ENCODE assay signal across 16 mouse cellular contexts in genomic region chr7:45519345-45520120, GRCm38 (mm10). TPM values are rescaled to one million over a fixed set of nuclear protein-coding genes. Genes with fewer than 3 reads are reported as not detected.
DNase-seq lines count a peak whose midpoint lies in the region; ATAC-seq and TF ChIP-seq lines count a peak whose summit lies in the region.
"Had no signal": no experiment of that assay in that cellular context is flagged by ENCODE, and none has a peak within 500 bp of the region (broad histone marks: within the 10 kb centered on the region; RNA-seq: fewer than 3 reads in every experiment).

No protein-coding gene starts in this region.

- no peaks in the 10 kb centered on the region for H3K27me3 ChIP-seq in liver, embryonic 11.5 days (replicated peaks; ENCODE audit: control insufficient read depth, insufficient read depth, low read length)
- H3K27me3 ChIP-seq: embryonic facial prominence, embryonic 12.5 days; forebrain, embryonic 13.5 days; hindbrain, embryonic 12.5 days had no signal

- ATAC-seq in liver, embryonic 11.5 days (replicated peaks; ENCODE audit: low FRiP score) = no peak
- ATAC-seq: forebrain, embryonic 13.5 days had no signal

- in situ Hi-C loops in ES-E14 (cut with MboI; ENCODE audit: low sequenced_read_pairs in 2 of 2, unreplicated experiment in 2 of 2) = no loop called here

- H3K4me1 ChIP-seq in ES-E14 (ENCODE audit: control insufficient read depth in 2 of 2, insufficient read depth in 2 of 2, low read length in 2 of 2, poor library complexity in 1 of 2) = peaks cover 5 to 35% of the 10 kb centered on the region in 2 experiments; a peak in 3 of 4 replicates
- peaks cover 53% of the 10 kb centered on the region for H3K4me1 ChIP-seq in liver, embryonic 11.5 days (replicated peaks; ENCODE audit: control insufficient read depth, insufficient read depth, low read length)

- H3K9ac ChIP-seq in ES-E14 (ENCODE audit: insufficient read depth, low read depth, low read length, poor library complexity, severe bottlenecking) = no peak overlapping the region
- no peak overlapping the region for H3K9ac ChIP-seq in liver, embryonic 11.5 days (ENCODE audit: low read depth, low read length)
- H3K9ac ChIP-seq: embryonic facial prominence, embryonic 12.5 days; forebrain, embryonic 13.5 days; hindbrain, embryonic 12.5 days had no signal

- 0 out of 2 replicates have a peak overlapping the region, but pooled peaks have one; percentile 2 for H3K4me2 ChIP-seq in liver, embryonic 11.5 days
- H3K4me2 ChIP-seq: embryonic facial prominence, embryonic 12.5 days; forebrain, embryonic 13.5 days; heart, embryonic 11.5 days; hindbrain, embryonic 12.5 days had no signal

- peak overlapping the region; percentile 35; the same call in 1 of the 2 replicates for H3K27ac ChIP-seq in ES-E14 (ENCODE audit: insufficient read depth, low read depth, low read length, poor library complexity, severe bottlenecking)
- H3K27ac ChIP-seq in liver, embryonic 11.5 days (ENCODE audit: low read depth, low read length) = no peak overlapping the region
- H3K27ac ChIP-seq: embryonic facial prominence, embryonic 12.5 days; forebrain, embryonic 13.5 days; hindbrain, embryonic 12.5 days had no signal

- H3K9me3 ChIP-seq in ES-E14 (ENCODE audit: control insufficient read depth, insufficient read depth, low read depth, low read length) = no peaks in the 10 kb centered on the region
- no peaks in the 10 kb centered on the region for H3K9me3 ChIP-seq in liver, embryonic 11.5 days (ENCODE audit: control insufficient read depth, low read length)
- H3K9me3 ChIP-seq: embryonic facial prominence, embryonic 12.5 days; forebrain, embryonic 13.5 days; hindbrain, embryonic 12.5 days had no signal

- DNase-seq in right cerebral cortex, postnatal 4 days = peak; percentile 29
- DNase-seq in right cerebral cortex, postnatal 10 days (ENCODE audit: low spot score in 2 of 2) = no peak
- no peak for DNase-seq in ES-E14 (ENCODE audit: low read depth, low spot score)
- DNase-seq in liver, embryonic 11.5 days (ENCODE audit: low spot score) = no peak
- DNase-seq in thymus, postnatal 36 days = peak; percentile 41 to 55
- DNase-seq in retina, postnatal 1 day = no peak
- no peak for DNase-seq in layer of hippocampus, postnatal 25 days (ENCODE audit: extremely low spot score in 1 of 2, low spot score in 1 of 2)
- DNase-seq: cerebellum, adult 9-11 months; kidney, adult 8-10 months had no signal

- no peak overlapping the region for H3K4me3 ChIP-seq in ES-E14 (ENCODE audit: insufficient read depth in 1 of 2, low read depth in 1 of 2, low read length in 2 of 2, poor library complexity in 1 of 2, severe bottlenecking in 1 of 2)
- no peak overlapping the region for H3K4me3 ChIP-seq in liver, embryonic 11.5 days (ENCODE audit: low read depth, low read length)
- H3K4me3 ChIP-seq: embryonic facial prominence, embryonic 12.5 days; forebrain, embryonic 13.5 days; hindbrain, embryonic 12.5 days; myocyte had no signal

- peaks cover 16% of the 10 kb centered on the region for H3K36me3 ChIP-seq in ES-E14 (ENCODE audit: control insufficient read depth, insufficient read depth, low read length, poor library complexity, severe bottlenecking)
- peaks cover 9% of the 10 kb centered on the region; the same call in 1 of the 2 replicates for H3K36me3 ChIP-seq in liver, embryonic 11.5 days (ENCODE audit: control insufficient read depth, insufficient read depth, low read length)

- WGBS in liver, embryonic 11.5 days = 74% methylated on average over 8 of the region's 8 CpGs

TF ChIP-seq in ES-E14, 5 proteins besides CTCF, POLR2A, EP300 and RAD21:
- TF ChIP-seq MAFK (IDR thresholded peaks at IDR 0.05; ENCODE audit: insufficient read depth, low read depth, low read length) = no peak
- TF ChIP-seq ZNF384 (IDR thresholded peaks at IDR 0.05; ENCODE audit: low read depth, low read length) = no peak
- TF ChIP-seq CHD2 (IDR thresholded peaks at IDR 0.05; ENCODE audit: low read depth, low read length) = no peak
- no peak for TF ChIP-seq ZC3H11A (IDR thresholded peaks at IDR 0.05; ENCODE audit: borderline replicate concordance, low read depth, low read length)
- TF ChIP-seq HCFC1 (IDR thresholded peaks at IDR 0.05; ENCODE audit: borderline replicate concordance, insufficient read depth, low read length) = peak; percentile 86

RNA-seq across cellular contexts. Expression of gene Ppp1r15a, which starts 6.5 kb away (rescaled TPM):
- 31.4 and 37.9 TPM in 2 replicates for total RNA-seq in ES-E14 (2012; rRNA removed)
- 61.6 and 62.0 TPM in 2 replicates for polyA plus RNA-seq in liver, embryonic 11.5 days (2014; fragmentation: Nextera tagmentation; extraction: Ambion mirVana)
- total RNA-seq in layer of hippocampus, postnatal 25 days (2021) = 10 to 100 TPM; 19.6 to 21.6 TPM

RNA-seq across cellular contexts. Expression of gene Plekha4, which starts 6.6 kb away (rescaled TPM):
- total RNA-seq in ES-E14 (2012; rRNA removed) = 17.8 and 20.2 TPM in 2 replicates
- polyA plus RNA-seq in liver, embryonic 11.5 days (2014; fragmentation: Nextera tagmentation; extraction: Ambion mirVana) = 0.64 and 0.89 TPM in 2 replicates
- under 1 TPM; 0.47 TPM for total RNA-seq in layer of hippocampus, postnatal 25 days (2021)

RNA-seq across cellular contexts. Expression of gene Nucb1, which starts 9.3 kb away (rescaled TPM):
- 131 and 178 TPM in 2 replicates for total RNA-seq in ES-E14 (2012; rRNA removed)
- polyA plus RNA-seq in liver, embryonic 11.5 days (2014; fragmentation: Nextera tagmentation; extraction: Ambion mirVana) = 149 and 153 TPM in 2 replicates
- total RNA-seq in layer of hippocampus, postnatal 25 days (2021) = 100 to 1,000 TPM; 102 to 105 TPM

RNA-seq across cellular contexts. Expression of gene Dhdh, which starts 30.9 kb away (rescaled TPM):
- 3.6 and 5.3 TPM in 2 replicates for total RNA-seq in ES-E14 (2012; rRNA removed)
- 4.9 and 5.8 TPM in 2 replicates for polyA plus RNA-seq in liver, embryonic 11.5 days (2014; fragmentation: Nextera tagmentation; extraction: Ambion mirVana)
- total RNA-seq in layer of hippocampus, postnatal 25 days (2021) = 1 to 10 TPM; 3.1 to 5.7 TPM

RNA-seq across cellular contexts. Expression of gene Gm45808, which starts 32.9 kb away (rescaled TPM):
- 0.71 TPM in 1 of 2 replicates, not detected in the other for total RNA-seq in ES-E14 (2012; rRNA removed)
- not detected in 2 replicates for polyA plus RNA-seq in liver, embryonic 11.5 days (2014; fragmentation: Nextera tagmentation; extraction: Ambion mirVana)
- total RNA-seq in layer of hippocampus, postnatal 25 days (2021) = 1 to 10 TPM in 1 of 2 experiments, under 1 TPM in 1; 0.63 to 1.1 TPM
- polyA plus RNA-seq: embryonic facial prominence, embryonic 12.5 days; forebrain, embryonic 13.5 days; heart, embryonic 11.5 days; hindbrain, embryonic 12.5 days; lung, embryonic 16.5 days; myocyte; small intestine, adult 2 months had no signal

Comparison
In these comparisons a context has a peak if more than half of its experiments do, and no peak if none do; other contexts are left out.
1. DNase-seq: peak in right cerebral cortex, postnatal 4 days (single experiment) and thymus, postnatal 36 days (2 of 2); none in right cerebral cortex, postnatal 10 days (0 of 2), ES-E14 (single experiment), liver, embryonic 11.5 days (single experiment), retina, postnatal 1 day (single experiment) and layer of hippocampus, postnatal 25 days (0 of 2).
2. RNA of gene Plekha4, which starts 6.6 kb away (total RNA-seq): 17.8 to 20.2 TPM in ES-E14; 0.47 TPM in layer of hippocampus, postnatal 25 days; every median in the first group is over 10 times any median in the second.